Mouse (Mus musculus) stomach, postnatal 0 days (tissue): ENCODE data around the gene Pofut2.

Source experiments
- CTCF ChIP-seq: IDR thresholded peaks from 2 replicates; pipeline ENCODE4 v1.5.1; 2016; ENCODE audit warnings: antibody characterized with exemption, low read depth, mild to moderate bottlenecking, moderate library complexity
- EP300 ChIP-seq: optimal IDR thresholded peaks from 2 replicates; pipeline ENCODE3; 2016; ENCODE audit warnings: antibody characterized with exemption

- no peak for TF ChIP-seq CTCF
- no peak for TF ChIP-seq EP300
Observed at GRCm38 (mm10) chr10:77233230-77233629, 25.8 kb upstream of the Pofut2 start.
